Mouse (Mus musculus) bone marrow, adult 2 months (tissue): ENCODE data around the gene Pxn.

Experiments
- CTCF ChIP-seq: fragments of 200-500 bp; IDR thresholded peaks from 2 replicates; pipeline ENCODE4 v1.5.1; 2011; ENCODE audit warnings: low read length, control low read depth; ENCODE audit not compliant: control insufficient read depth, insufficient read depth
- POLR2A ChIP-seq: fragments of 200-500 bp; IDR thresholded peaks from 2 replicates; pipeline ENCODE4 v1.6.1; 2011; ENCODE audit warnings: low read depth, mild to moderate bottlenecking, control low read depth, low read length, borderline replicate concordance; ENCODE audit not compliant: control insufficient read depth

GRCm38 (mm10) chr5:115531671-115532270, 25.3 kb downstream of the Pxn start:
- TF ChIP-seq CTCF (no peak), POLR2A (no peak)
